Mouse (Mus musculus) left cerebral cortex, adult 18-20 months (tissue): Measurements from ENCODE around the gene Itm2b. TPM values are rescaled to one million over a fixed set of nuclear protein-coding genes. Genes with fewer than 3 reads are reported as not detected.
A peak's percentile ranks its signal among the peaks of the same experiment; 100 is the strongest.

Source experiments
- DNase-seq, 2 experiments: peaks; one replicate each; pipeline ENCODE4 v3.0.0; 2021 to 2022; ENCODE audit warnings: low spot score in 2 of 2, mixed read lengths in 1 of 2
- total RNA-seq, 2 experiments: library from RNA; stranded (reverse); gene quantifications; 2 replicates each; pipeline ENCODE4 v1.2.3; 2021

The Itm2b gene
- total RNA-seq, 2 experiments from 2014 or later = 780 to 834 TPM

GRCm38 (mm10) chr14:73325456-73326381, 59.4 kb downstream of the Itm2b start, which contains the start of gene Rb1:
Gene Rb1 (minus strand): TSS chr14:73325822.
- DNase-seq = peak; percentile 72 to 82

- DNase-seq = peak in 1 of 2 experiments; percentile 24
Observed at GRCm38 (mm10) chr14:73324634-73325455, 60.2 kb downstream of the Itm2b start.

GRCm38 (mm10) chr14:73323965-73324364, 61.1 kb downstream of the Itm2b start:
- DNase-seq = no peak

- no peak for DNase-seq
Observed at GRCm38 (mm10) chr14:73322142-73322541, 62.9 kb downstream of the Itm2b start.

GRCm38 (mm10) chr14:73316933-73317332, 68.2 kb downstream of the Itm2b start:
- DNase-seq = no peak

GRCm38 (mm10) chr14:73313864-73314263, 71.2 kb downstream of the Itm2b start:
- DNase-seq = no peak

GRCm38 (mm10) chr14:73313396-73313795, 71.7 kb downstream of the Itm2b start:
- no peak for DNase-seq

- DNase-seq = no peak
Observed at GRCm38 (mm10) chr14:73312909-73313308, 72.2 kb downstream of the Itm2b start.

Other genes with a start within 250 kb of the Itm2b start
- gene Lpar6, start 147.4 kb downstream of the Itm2b start, total RNA-seq = 1 to 10 TPM in 1 of 2 experiments, under 1 TPM in 1; 0.96 to 1.0 TPM
- 10 to 100 TPM; 28.9 to 30.1 TPM for gene Rb1, start 59.5 kb downstream of the Itm2b start, total RNA-seq
- gene Med4, start 124.7 kb upstream of the Itm2b start, total RNA-seq = 10 to 100 TPM; 28.3 to 32.3 TPM
- gene Sucla2, start 140.0 kb upstream of the Itm2b start, total RNA-seq = 100 to 1,000 TPM; 150 to 160 TPM
- gene Nudt15, start 163.0 kb upstream of the Itm2b start, total RNA-seq = 1 to 10 TPM; 5.0 to 5.9 TPM